Mouse (Mus musculus): ENCODE results near the gene Efcab6. TPM values are rescaled to one million over a fixed set of nuclear protein-coding genes. Genes with fewer than 3 reads are reported as not detected.

The Efcab6 gene
- polyA plus RNA-seq, 1 experiment from 2014 or later, result not detected

GRCm38 (mm10) chr15:83999071-83999470 lies 66.1 kb downstream of the Efcab6 start:
- H3K4me2 ChIP-seq, result no peak overlapping the region
- ATAC-seq (ENCODE audit: insufficient number of reproducible peaks, low FRiP score), result no peak
- H3K9ac ChIP-seq, result no peak overlapping the region
- H3K4me3 ChIP-seq, result no peak overlapping the region
- H3K27ac ChIP-seq (ENCODE audit: poor library complexity, severe bottlenecking), result no peak overlapping the region
- H3K4me1 ChIP-seq (replicated peaks), result no peaks in the 10 kb centered on the region
- H3K36me3 ChIP-seq, result no peaks in the 10 kb centered on the region
- WGBS, result 63% methylated on average over 3 of the region's 3 CpGs
- no peaks in the 10 kb centered on the region for H3K9me3 ChIP-seq (replicated peaks)
- H3K27me3 ChIP-seq (replicated peaks), result peaks cover 44% of the 10 kb centered on the region

- H3K9ac ChIP-seq, result no peak overlapping the region
- no peaks in the 10 kb centered on the region for H3K9me3 ChIP-seq (replicated peaks)
- ATAC-seq (ENCODE audit: insufficient number of reproducible peaks, low FRiP score), result no peak
- H3K4me2 ChIP-seq, result peak overlapping the region; percentile 31
- WGBS, result 45% methylated on average over 7 of the region's 7 CpGs
- H3K4me3 ChIP-seq, result no peak overlapping the region
- no peaks in the 10 kb centered on the region for H3K4me1 ChIP-seq (replicated peaks)
- H3K36me3 ChIP-seq, result no peaks in the 10 kb centered on the region
- H3K27ac ChIP-seq (ENCODE audit: poor library complexity, severe bottlenecking), result no peak overlapping the region
- peaks cover 44% of the 10 kb centered on the region for H3K27me3 ChIP-seq (replicated peaks)
These were observed 66.6 kb downstream of the Efcab6 start for GRCm38 (mm10) chr15:83998586-83998985.

GRCm38 (mm10) chr15:83998115-83998514 lies 67.1 kb downstream of the Efcab6 start:
- H3K27ac ChIP-seq (ENCODE audit: poor library complexity, severe bottlenecking), result no peak overlapping the region
- peak overlapping the region; percentile 31 for H3K4me2 ChIP-seq
- H3K36me3 ChIP-seq, result no peaks in the 10 kb centered on the region
- no peak overlapping the region for H3K4me3 ChIP-seq
- peaks cover 1% of the 10 kb centered on the region; the same call in 1 of the 2 replicates for H3K9me3 ChIP-seq (replicated peaks)
- no peak overlapping the region for H3K9ac ChIP-seq
- WGBS, result 19% methylated on average over 19 of the region's 19 CpGs
- no peaks in the 10 kb centered on the region for H3K4me1 ChIP-seq (replicated peaks)
- H3K27me3 ChIP-seq (replicated peaks), result peaks cover 44% of the 10 kb centered on the region
- ATAC-seq (ENCODE audit: insufficient number of reproducible peaks, low FRiP score), result no peak

DNA sequence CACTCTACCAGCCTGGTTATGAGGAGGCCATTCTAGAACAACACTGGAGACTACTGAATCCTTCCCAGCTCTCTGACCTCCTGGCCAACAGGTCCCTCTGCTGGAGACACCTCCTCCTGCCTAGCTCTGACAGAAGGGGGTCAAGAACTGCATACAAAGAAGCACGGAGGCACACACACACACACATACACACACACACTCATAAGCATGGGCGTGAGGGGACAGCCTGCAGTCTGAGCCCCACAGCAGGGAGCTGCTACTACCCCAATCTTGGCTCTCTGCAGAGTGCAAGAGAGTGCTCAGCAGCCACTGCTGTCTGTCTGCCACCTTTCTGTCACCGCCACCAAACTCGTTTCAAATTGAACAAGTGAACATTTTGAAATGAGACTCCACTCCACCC lies 67.6 kb downstream of the Efcab6 start:
- WGBS, result 23% methylated on average over 4 of the region's 4 CpGs
- H3K27me3 ChIP-seq (replicated peaks), result peaks cover 46% of the 10 kb centered on the region
- H3K4me1 ChIP-seq (replicated peaks), result no peaks in the 10 kb centered on the region
- no peak overlapping the region for H3K9ac ChIP-seq
- ATAC-seq (ENCODE audit: insufficient number of reproducible peaks, low FRiP score), result no peak
- no peak overlapping the region for H3K4me2 ChIP-seq
- no peak overlapping the region for H3K27ac ChIP-seq (ENCODE audit: poor library complexity, severe bottlenecking)
- peaks cover 4% of the 10 kb centered on the region; the same call in 1 of the 2 replicates for H3K9me3 ChIP-seq (replicated peaks)
- H3K4me3 ChIP-seq, result no peak overlapping the region
- no peaks in the 10 kb centered on the region for H3K36me3 ChIP-seq

DNA sequence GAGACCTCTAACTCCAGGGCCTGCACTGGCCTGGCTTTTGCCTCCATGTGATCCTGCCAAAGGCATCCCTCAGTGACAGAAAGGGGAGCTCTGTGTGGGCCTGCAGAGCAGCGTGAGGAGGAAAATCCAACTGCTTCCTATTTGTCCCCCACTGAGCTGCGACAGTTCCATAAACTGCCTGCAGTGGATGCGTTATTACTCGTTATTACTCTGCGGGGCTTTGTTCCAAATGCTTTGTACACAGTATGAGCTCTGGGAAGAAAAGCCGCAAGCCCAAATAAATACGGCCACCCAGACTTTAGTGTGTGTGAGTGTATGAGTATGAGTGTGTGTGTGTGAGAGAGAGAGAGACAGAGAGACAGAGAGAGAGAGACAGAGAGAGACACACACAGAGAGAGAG lies 68.3 kb downstream of the Efcab6 start:
- Histone ChIP-seq H3K4me2 (no peak overlapping the region), H3K4me1 (replicated peaks) (0 out of 2 replicates have a peak, but pooled peaks cover 6% of the 10 kb centered on the region), H3K27me3 (replicated peaks) (peaks cover 52% of the 10 kb centered on the region), H3K9me3 (replicated peaks) (peaks cover 4% of the 10 kb centered on the region; the same call in 1 of the 2 replicates), H3K9ac (no peak overlapping the region), H3K36me3 (no peaks in the 10 kb centered on the region), H3K27ac (ENCODE audit: poor library complexity, severe bottlenecking) (no peak overlapping the region), H3K4me3 (no peak overlapping the region)
- ATAC-seq (ENCODE audit: insufficient number of reproducible peaks, low FRiP score), result no peak
- 70% methylated on average over 7 of the region's 7 CpGs for WGBS

GRCm38 (mm10) chr15:83992191-83992590 lies 73.0 kb downstream of the Efcab6 start:
- WGBS, result 58% methylated on average over 15 of the region's 15 CpGs
- Histone ChIP-seq H3K4me3 (no peak overlapping the region), H3K4me1 (replicated peaks) (peaks cover 22% of the 10 kb centered on the region), H3K27me3 (replicated peaks) (peaks cover 32% of the 10 kb centered on the region), H3K36me3 (no peaks in the 10 kb centered on the region), H3K9ac (no peak overlapping the region), H3K9me3 (replicated peaks) (peaks cover 4% of the 10 kb centered on the region; the same call in 1 of the 2 replicates), H3K27ac (ENCODE audit: poor library complexity, severe bottlenecking) (no peak overlapping the region), H3K4me2 (no peak overlapping the region)
- no peak for ATAC-seq (ENCODE audit: insufficient number of reproducible peaks, low FRiP score)

DNA sequence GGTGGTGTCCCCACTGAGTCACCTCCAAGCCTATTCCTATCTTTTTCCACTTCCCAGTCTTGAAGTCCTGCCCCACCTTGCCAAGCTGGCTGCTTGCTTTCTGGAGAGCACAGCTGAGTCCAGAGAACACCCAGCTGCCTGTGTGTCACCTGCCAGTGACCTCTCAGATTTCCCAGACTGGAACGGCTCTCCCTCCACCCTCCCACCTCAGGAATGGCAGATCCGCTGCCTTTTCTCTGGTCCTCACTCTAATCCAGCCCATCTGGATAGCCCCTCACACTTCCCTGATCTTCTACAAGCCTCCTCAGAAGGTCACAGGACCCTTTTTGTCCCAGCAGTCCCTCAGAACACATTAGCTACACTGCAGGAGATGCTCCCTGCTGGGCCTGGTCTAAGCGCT lies 73.7 kb downstream of the Efcab6 start:
- Histone ChIP-seq H3K4me2 (no peak overlapping the region), H3K27me3 (replicated peaks) (peaks cover 25% of the 10 kb centered on the region)

GRCm38 (mm10) chr15:83989241-83989640 lies 75.9 kb downstream of the Efcab6 start:
- Histone ChIP-seq H3K4me3 (no peak overlapping the region), H3K9ac (no peak overlapping the region), H3K4me1 (replicated peaks) (peaks cover 22% of the 10 kb centered on the region), H3K4me2 (no peak overlapping the region), H3K27ac (ENCODE audit: poor library complexity, severe bottlenecking) (no peak overlapping the region), H3K9me3 (replicated peaks) (peaks cover 4% of the 10 kb centered on the region; the same call in 1 of the 2 replicates), H3K27me3 (replicated peaks) (peaks cover 25% of the 10 kb centered on the region), H3K36me3 (no peaks in the 10 kb centered on the region)
- no peak for ATAC-seq (ENCODE audit: insufficient number of reproducible peaks, low FRiP score)
- WGBS, result 85% methylated on average over 5 of the region's 5 CpGs

More for the DNA sequence above, 73.7 kb downstream of the Efcab6 start:
- Histone ChIP-seq H3K4me3 (no peak overlapping the region), H3K36me3 (no peaks in the 10 kb centered on the region), H3K9ac (no peak overlapping the region), H3K9me3 (replicated peaks) (peaks cover 4% of the 10 kb centered on the region; the same call in 1 of the 2 replicates), H3K4me1 (replicated peaks) (peaks cover 22% of the 10 kb centered on the region), H3K27ac (ENCODE audit: poor library complexity, severe bottlenecking) (no peak overlapping the region)
- WGBS, result 8% methylated on average over 3 of the region's 3 CpGs
- no peak for ATAC-seq (ENCODE audit: insufficient number of reproducible peaks, low FRiP score)

DNA sequence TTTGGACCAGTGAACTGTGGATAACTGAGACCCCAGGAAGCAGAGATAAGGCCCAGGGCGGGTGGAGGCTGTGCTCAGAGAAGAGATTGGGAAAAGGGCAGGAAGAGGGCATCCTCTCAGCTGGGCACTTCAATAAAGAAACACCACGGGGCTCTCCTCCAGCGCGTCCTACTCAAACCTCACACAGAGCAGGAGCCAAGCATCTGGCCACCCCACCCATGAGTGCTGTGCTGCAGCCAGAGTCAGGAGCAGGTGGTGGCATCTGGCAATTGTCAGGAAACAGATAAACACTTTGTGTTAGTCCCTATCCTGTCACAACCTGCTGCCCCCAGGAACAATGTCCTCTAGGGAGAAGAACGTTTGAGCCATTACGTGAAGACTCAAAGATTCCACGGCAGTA lies 77.1 kb downstream of the Efcab6 start:
- H3K36me3 ChIP-seq, result no peaks in the 10 kb centered on the region
- H3K4me1 ChIP-seq (replicated peaks), result peaks cover 22% of the 10 kb centered on the region
- peaks cover 2% of the 10 kb centered on the region; the same call in 1 of the 2 replicates for H3K9me3 ChIP-seq (replicated peaks)
- WGBS, result 11% methylated on average over 7 of the region's 7 CpGs
- no peak for ATAC-seq (ENCODE audit: insufficient number of reproducible peaks, low FRiP score)
- H3K4me3 ChIP-seq, result no peak overlapping the region
- no peak overlapping the region for H3K27ac ChIP-seq (ENCODE audit: poor library complexity, severe bottlenecking)
- no peak overlapping the region for H3K9ac ChIP-seq
- H3K27me3 ChIP-seq (replicated peaks), result peaks cover 28% of the 10 kb centered on the region
- H3K4me2 ChIP-seq, result no peak overlapping the region

GRCm38 (mm10) chr15:83982186-83982936 lies 82.8 kb downstream of the Efcab6 start:
- Histone ChIP-seq H3K4me2 (no peak overlapping the region), H3K4me3 (no peak overlapping the region), H3K9me3 (replicated peaks) (no peaks in the 10 kb centered on the region), H3K9ac (no peak overlapping the region), H3K36me3 (no peaks in the 10 kb centered on the region), H3K27ac (ENCODE audit: poor library complexity, severe bottlenecking) (no peak overlapping the region), H3K27me3 (replicated peaks) (peaks cover 18% of the 10 kb centered on the region), H3K4me1 (replicated peaks) (no peaks in the 10 kb centered on the region)
- no peak for ATAC-seq (ENCODE audit: insufficient number of reproducible peaks, low FRiP score)
- 57% methylated on average over 14 of the region's 14 CpGs for WGBS

DNA sequence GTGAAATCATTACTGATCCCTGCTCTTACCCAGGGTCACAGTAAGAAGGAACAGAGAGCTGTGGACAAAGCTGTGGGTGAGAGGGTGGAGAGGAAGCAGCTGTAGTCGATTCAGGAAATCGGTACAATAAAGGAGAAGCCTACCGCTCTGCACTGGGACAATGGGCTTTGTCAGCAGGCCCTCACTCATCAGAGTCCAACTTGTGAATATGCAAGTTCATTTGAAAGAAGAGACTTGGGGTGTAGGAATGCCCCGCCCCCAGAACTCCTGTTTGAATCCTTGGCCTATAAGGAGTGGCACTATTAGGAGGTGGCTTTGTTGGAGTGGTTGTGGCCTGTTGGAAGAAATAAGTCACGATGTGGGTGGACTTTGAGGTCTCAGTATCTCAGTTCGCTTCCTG lies 86.3 kb downstream of the Efcab6 start:
- Histone ChIP-seq H3K36me3 (no peaks in the 10 kb centered on the region), H3K4me1 (replicated peaks) (0 out of 2 replicates have a peak, but pooled peaks cover 3% of the 10 kb centered on the region), H3K27ac (ENCODE audit: poor library complexity, severe bottlenecking) (no peak overlapping the region), H3K9ac (no peak overlapping the region), H3K27me3 (replicated peaks) (peaks cover 34% of the 10 kb centered on the region), H3K4me2 (no peak overlapping the region), H3K4me3 (no peak overlapping the region), H3K9me3 (replicated peaks) (no peaks in the 10 kb centered on the region)
- ATAC-seq (ENCODE audit: insufficient number of reproducible peaks, low FRiP score), result no peak
- 67% methylated on average over 6 of the region's 6 CpGs for WGBS

Measured in heart, embryonic 12.5 days (tissue).